Mouse (Mus musculus) C2C12 (cell line): Measurements from ENCODE around the gene Tmem50b.

Experiments
- CEBPB ChIP-seq: IDR thresholded peaks from one replicate; pipeline ENCODE4 v1.6.1; 2011; ENCODE audit warnings: low read depth, mild to moderate bottlenecking, control low read depth, moderate library complexity
- CTCF ChIP-seq: IDR thresholded peaks from one replicate; pipeline ENCODE4 v1.5.1; 2011; ENCODE audit not compliant: control insufficient read depth, insufficient read depth, insufficient read length
- MYOD1 ChIP-seq: IDR thresholded peaks from one replicate; pipeline ENCODE4 v1.6.1; 2011; ENCODE audit warnings: low read depth; ENCODE audit not compliant: control insufficient read depth, insufficient read length
- MYOG ChIP-seq: IDR thresholded peaks from one replicate; pipeline ENCODE4 v1.6.1; 2011; ENCODE audit not compliant: control insufficient read depth, insufficient read length; ENCODE audit errors: extremely low read depth
- USF1 ChIP-seq: IDR thresholded peaks from one replicate; pipeline ENCODE4 v1.6.1; 2011; ENCODE audit warnings: low read depth, mild to moderate bottlenecking, control low read depth, moderate library complexity

DNA sequence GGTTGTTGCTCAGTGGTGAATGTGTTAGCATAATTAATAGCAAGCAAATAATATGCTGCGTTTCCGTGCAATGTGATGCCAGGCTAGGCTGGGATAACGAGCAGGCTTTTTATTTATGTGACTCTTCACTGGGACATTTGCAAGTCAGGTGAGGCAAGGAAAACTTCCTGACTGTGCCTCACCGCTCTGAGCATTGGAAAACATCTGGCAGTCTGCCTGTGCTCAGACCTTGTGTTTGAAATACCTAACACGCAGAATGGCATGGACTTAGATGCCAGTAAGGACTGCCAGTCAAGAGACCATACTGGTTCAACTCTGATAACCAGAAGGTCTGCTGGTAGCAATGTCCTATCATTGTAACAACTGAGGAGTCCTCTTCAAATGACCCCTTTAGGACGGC is 7.6 kb upstream of the Tmem50b start:
- TF ChIP-seq MYOD1 (no peak), CTCF (no peak), USF1 (no peak), MYOG (no peak), CEBPB (no peak)
